Mouse (Mus musculus): ENCODE data around the gene Ergic1.

DNA sequence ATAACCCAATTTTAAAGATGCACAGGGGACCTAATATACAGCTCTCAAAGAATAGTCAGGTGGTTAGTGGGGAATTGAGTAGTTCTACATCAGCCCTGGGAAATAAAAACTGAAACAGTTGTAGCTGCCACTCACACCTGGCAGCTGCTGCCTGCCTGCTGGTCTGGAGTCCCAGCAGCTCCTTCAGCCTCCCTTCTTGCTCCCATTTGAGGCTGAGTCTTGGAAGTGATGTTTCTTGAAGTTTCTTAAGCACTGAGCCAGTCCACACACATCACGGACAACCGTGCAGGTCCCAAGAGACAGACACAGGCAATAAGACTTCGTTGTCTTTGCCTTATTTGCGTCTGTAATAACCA lies 6.5 kb downstream of the Ergic1 start:
- TF ChIP-seq CTCF (IDR thresholded peaks at IDR 0.05; ENCODE audit: extremely low read depth, insufficient read depth, low read length) = no peak
- TF ChIP-seq POLR2A (IDR thresholded peaks at IDR 0.05; ENCODE audit: extremely low read depth, insufficient read depth, low read length) = no peak

Measured in cortical plate, adult 2 months (tissue).